Mouse (Mus musculus): ENCODE data around the gene Degs1. TPM values are rescaled to one million over a fixed set of nuclear protein-coding genes. Genes with fewer than 3 reads are reported as not detected.

Gene Degs1
- polyA plus RNA-seq, 1 experiment from 2014 or later = 87.1 TPM

GRCm38 (mm10) chr1:182249298-182249697 lies 33.3 kb downstream of the Degs1 start:
- no peaks in the 10 kb centered on the region for H3K36me3 ChIP-seq
- H3K27me3 ChIP-seq = no peaks in the 10 kb centered on the region
- WGBS = 63% methylated on average over 8 of the region's 8 CpGs
- H3K4me3 ChIP-seq = no peak overlapping the region
- no peak for ATAC-seq (ENCODE audit: low FRiP score, low read depth)
- no peak overlapping the region for H3K27ac ChIP-seq (replicated peaks)
- no peak overlapping the region for H3K4me2 ChIP-seq
- no peaks in the 10 kb centered on the region for H3K4me1 ChIP-seq (replicated peaks)
- H3K9ac ChIP-seq = no peak overlapping the region
- H3K9me3 ChIP-seq = no peaks in the 10 kb centered on the region

GRCm38 (mm10) chr1:182245003-182245402 lies 37.6 kb downstream of the Degs1 start:
- no peaks in the 10 kb centered on the region for H3K9me3 ChIP-seq
- H3K27ac ChIP-seq (replicated peaks) = no peak overlapping the region
- H3K4me2 ChIP-seq = no peak overlapping the region
- ATAC-seq (ENCODE audit: low FRiP score, low read depth) = no peak
- no peaks in the 10 kb centered on the region for H3K27me3 ChIP-seq
- no peak overlapping the region for H3K9ac ChIP-seq
- WGBS = 95% methylated on average over 5 of the region's 5 CpGs
- H3K4me3 ChIP-seq = no peak overlapping the region
- no peaks in the 10 kb centered on the region for H3K4me1 ChIP-seq (replicated peaks)
- H3K36me3 ChIP-seq = no peaks in the 10 kb centered on the region

GRCm38 (mm10) chr1:182238056-182238703 lies 44.4 kb downstream of the Degs1 start:
- Histone ChIP-seq H3K27ac (replicated peaks) (no peak overlapping the region), H3K27me3 (no peaks in the 10 kb centered on the region), H3K4me1 (replicated peaks) (no peaks in the 10 kb centered on the region), H3K9ac (no peak overlapping the region), H3K36me3 (no peaks in the 10 kb centered on the region), H3K9me3 (no peaks in the 10 kb centered on the region), H3K4me2 (no peak overlapping the region), H3K4me3 (no peak overlapping the region)
- ATAC-seq (ENCODE audit: low FRiP score, low read depth) = no peak
- WGBS = 67% methylated on average over 7 of the region's 7 CpGs

- Histone ChIP-seq H3K4me1 (replicated peaks) (no peaks in the 10 kb centered on the region), H3K4me2 (no peak overlapping the region), H3K4me3 (no peak overlapping the region), H3K9me3 (no peaks in the 10 kb centered on the region), H3K36me3 (no peaks in the 10 kb centered on the region), H3K9ac (no peak overlapping the region), H3K27me3 (no peaks in the 10 kb centered on the region), H3K27ac (replicated peaks) (no peak overlapping the region)
- 67% methylated on average over 1 of the region's 1 CpGs for WGBS
- ATAC-seq (ENCODE audit: low FRiP score, low read depth) = no peak
These were observed 45.2 kb downstream of the Degs1 start for GRCm38 (mm10) chr1:182237386-182237785.

GRCm38 (mm10) chr1:182235174-182235573 lies 47.4 kb downstream of the Degs1 start:
- H3K9ac ChIP-seq = no peak overlapping the region
- no peak overlapping the region for H3K4me2 ChIP-seq
- 91% methylated on average over 4 of the region's 4 CpGs for WGBS
- H3K27me3 ChIP-seq = no peaks in the 10 kb centered on the region
- no peaks in the 10 kb centered on the region for H3K9me3 ChIP-seq
- no peaks in the 10 kb centered on the region for H3K4me1 ChIP-seq (replicated peaks)
- no peaks in the 10 kb centered on the region for H3K36me3 ChIP-seq
- no peak for ATAC-seq (ENCODE audit: low FRiP score, low read depth)
- H3K4me3 ChIP-seq = no peak overlapping the region
- no peak overlapping the region for H3K27ac ChIP-seq (replicated peaks)

- WGBS = 87% methylated on average over 4 of the region's 4 CpGs
- no peak overlapping the region for H3K27ac ChIP-seq (replicated peaks)
- no peak for ATAC-seq (ENCODE audit: low FRiP score, low read depth)
- no peak overlapping the region for H3K4me3 ChIP-seq
- no peaks in the 10 kb centered on the region for H3K4me1 ChIP-seq (replicated peaks)
- no peaks in the 10 kb centered on the region for H3K27me3 ChIP-seq
- H3K36me3 ChIP-seq = no peaks in the 10 kb centered on the region
- H3K4me2 ChIP-seq = no peak overlapping the region
- H3K9me3 ChIP-seq = no peaks in the 10 kb centered on the region
- no peak overlapping the region for H3K9ac ChIP-seq
These were observed 53.2 kb downstream of the Degs1 start for GRCm38 (mm10) chr1:182229381-182229780.

- WGBS = 61% methylated on average over 12 of the region's 12 CpGs
- no peaks in the 10 kb centered on the region for H3K36me3 ChIP-seq
- no peaks in the 10 kb centered on the region for H3K27me3 ChIP-seq
- H3K4me2 ChIP-seq = no peak overlapping the region
- H3K27ac ChIP-seq (replicated peaks) = no peak overlapping the region
- H3K4me1 ChIP-seq (replicated peaks) = no peaks in the 10 kb centered on the region
- no peak for ATAC-seq (ENCODE audit: low FRiP score, low read depth)
- H3K9me3 ChIP-seq = no peaks in the 10 kb centered on the region
- H3K9ac ChIP-seq = no peak overlapping the region
- H3K4me3 ChIP-seq = no peak overlapping the region
These were observed 55.3 kb downstream of the Degs1 start for GRCm38 (mm10) chr1:182227141-182227963.

- Histone ChIP-seq H3K4me2 (no peak overlapping the region), H3K27ac (replicated peaks) (no peak overlapping the region), H3K36me3 (no peaks in the 10 kb centered on the region), H3K9ac (no peak overlapping the region), H3K4me1 (replicated peaks) (no peaks in the 10 kb centered on the region), H3K9me3 (no peaks in the 10 kb centered on the region), H3K27me3 (no peaks in the 10 kb centered on the region), H3K4me3 (no peak overlapping the region)
- WGBS = 91% methylated on average over 9 of the region's 9 CpGs
- no peak for ATAC-seq (ENCODE audit: low FRiP score, low read depth)
These were observed 56.3 kb downstream of the Degs1 start for GRCm38 (mm10) chr1:182226261-182226660.

Other genes with a start within 250 kb of the Degs1 start
- gene Srp9, start 158.1 kb downstream of the Degs1 start, polyA plus RNA-seq (2015; fragmentation: Nextera tagmentation; extraction: Ambion mirVana) = 121 and 127 TPM in 2 replicates
- not detected in 2 replicates for gene Vmn1r1, start 118.3 kb downstream of the Degs1 start, polyA plus RNA-seq (2015; fragmentation: Nextera tagmentation; extraction: Ambion mirVana)
- 23.0 and 24.2 TPM in 2 replicates for gene Fbxo28, start 58.8 kb upstream of the Degs1 start, polyA plus RNA-seq (2015; fragmentation: Nextera tagmentation; extraction: Ambion mirVana)
- 18.1 and 18.9 TPM in 2 replicates for gene Trp53bp2, start 126.4 kb upstream of the Degs1 start, polyA plus RNA-seq (2015; fragmentation: Nextera tagmentation; extraction: Ambion mirVana)
- gene Capn2, start 234.8 kb upstream of the Degs1 start, polyA plus RNA-seq (2015; fragmentation: Nextera tagmentation; extraction: Ambion mirVana) = 93.3 and 93.9 TPM in 2 replicates

Measured in hindbrain, embryonic 15.5 days (tissue).